Mouse (Mus musculus): ENCODE measurements around the gene Tmem14c.
A peak's percentile ranks its signal among the peaks of the same experiment; 100 is the strongest.

The Tmem14c gene

GRCm38 (mm10) chr13:41008271-41008670, 7.8 kb upstream of the Tmem14c start:
- DNase-seq (ENCODE audit: low spot score): no peak

- no peak for DNase-seq (ENCODE audit: low spot score)
These were observed 7.1 kb upstream of the Tmem14c start for GRCm38 (mm10) chr13:41008946-41009345.

- no peak for DNase-seq (ENCODE audit: low spot score)
These were observed 809 bp downstream of the Tmem14c start for GRCm38 (mm10) chr13:41016797-41017405.

- DNase-seq (ENCODE audit: low spot score): no peak
These were observed 1.7 kb downstream of the Tmem14c start for GRCm38 (mm10) chr13:41017832-41018231.

- no peak for DNase-seq (ENCODE audit: low spot score)
These were observed 2.1 kb downstream of the Tmem14c start for GRCm38 (mm10) chr13:41018236-41018635.

GRCm38 (mm10) chr13:41018756-41019591, 2.9 kb downstream of the Tmem14c start:
- peak; percentile 19 for DNase-seq (ENCODE audit: low spot score)

GRCm38 (mm10) chr13:41020494-41020893, 4.4 kb downstream of the Tmem14c start:
- DNase-seq (ENCODE audit: low spot score): no peak

GRCm38 (mm10) chr13:41021607-41022006, 5.5 kb downstream of the Tmem14c start:
- DNase-seq (ENCODE audit: low spot score): no peak

- no peak for DNase-seq (ENCODE audit: low spot score)
These were observed 6.0 kb downstream of the Tmem14c start for GRCm38 (mm10) chr13:41022099-41022498.

- no peak for DNase-seq (ENCODE audit: low spot score)
These were observed 14.0 kb downstream of the Tmem14c start for GRCm38 (mm10) chr13:41030098-41030497.

GRCm38 (mm10) chr13:41042511-41042910, 26.4 kb downstream of the Tmem14c start:
- no peak for DNase-seq (ENCODE audit: low spot score)

- DNase-seq (ENCODE audit: low spot score): no peak
These were observed 29.8 kb downstream of the Tmem14c start for GRCm38 (mm10) chr13:41045901-41046300.

GRCm38 (mm10) chr13:41047280-41047679, 31.2 kb downstream of the Tmem14c start:
- no peak for DNase-seq (ENCODE audit: low spot score)

- DNase-seq (ENCODE audit: low spot score): no peak
These were observed 35.9 kb downstream of the Tmem14c start for GRCm38 (mm10) chr13:41051965-41052364.

- no peak for DNase-seq (ENCODE audit: low spot score)
These were observed 51.5 kb downstream of the Tmem14c start for GRCm38 (mm10) chr13:41067618-41068017.

- DNase-seq (ENCODE audit: low spot score): no peak
These were observed 55.5 kb downstream of the Tmem14c start for GRCm38 (mm10) chr13:41071617-41072016.

Data from lung, postnatal 25 days (tissue).